Mouse (Mus musculus) lung, postnatal 4 days (tissue): Measurements from ENCODE around the gene Chmp5.

Source experiments
- DNase-seq, 2 experiments: peaks; one replicate each; pipeline ENCODE4 v3.0.0; 2021

Chmp5 gene

DNA sequence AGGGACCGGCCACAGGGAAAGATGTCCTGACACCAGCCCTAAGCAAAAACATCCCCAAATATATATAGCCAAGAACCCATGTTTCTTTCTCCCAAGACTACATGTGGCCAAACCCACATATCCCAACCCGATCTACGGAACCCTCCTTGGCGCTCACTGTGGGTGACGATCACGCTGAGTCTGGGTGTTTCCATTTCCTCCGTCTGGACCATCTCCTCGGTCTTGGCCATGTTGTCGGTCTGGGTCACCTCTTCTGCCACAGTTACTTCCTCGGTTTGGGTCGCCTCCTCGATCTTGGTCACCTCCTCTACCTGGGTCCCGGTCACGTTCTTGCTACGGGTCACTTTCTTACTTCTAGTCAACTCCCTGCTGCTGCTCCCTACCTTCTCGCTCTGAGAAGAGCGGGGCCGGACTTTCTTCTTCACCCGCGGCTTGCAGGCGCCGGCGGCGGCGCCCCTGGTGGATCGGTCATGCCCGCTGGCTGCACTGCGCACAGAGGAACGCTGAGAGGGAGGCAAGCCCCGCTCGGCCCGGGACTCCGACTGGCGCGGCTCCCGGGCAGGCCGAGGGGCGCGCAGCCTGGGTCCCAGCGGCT is 545 bp upstream of the Chmp5 start:
- no peak for DNase-seq

- peak in 1 of 2 experiments; percentile 22 for DNase-seq
Observed at GRCm38 (mm10) chr4:40953521-40953920, 5.3 kb downstream of the Chmp5 start.

GRCm38 (mm10) chr4:40955942-40956341 is 7.7 kb downstream of the Chmp5 start:
- DNase-seq: no peak

DNA sequence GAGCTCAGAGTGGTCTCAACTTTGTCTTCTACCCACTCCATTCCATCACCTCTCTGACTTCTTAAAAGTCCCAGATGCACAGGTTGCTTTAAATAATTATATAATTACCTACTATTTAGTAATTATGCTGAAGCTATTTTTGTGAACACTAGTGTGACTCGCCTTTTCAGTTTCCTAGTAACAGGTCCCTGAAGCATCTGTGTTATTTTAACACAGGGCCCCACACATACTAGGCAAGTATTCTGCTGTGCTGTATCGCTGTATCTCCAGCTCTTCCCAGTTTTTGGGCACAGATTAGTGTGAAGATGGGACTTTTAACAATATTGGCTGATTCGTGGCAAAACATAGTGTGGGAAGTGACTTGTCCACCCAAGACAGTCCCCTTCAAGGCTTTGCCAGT is 15.3 kb downstream of the Chmp5 start:
- DNase-seq: no peak

- no peak for DNase-seq
Observed at GRCm38 (mm10) chr4:40969161-40969560, 21.0 kb downstream of the Chmp5 start.

DNA sequence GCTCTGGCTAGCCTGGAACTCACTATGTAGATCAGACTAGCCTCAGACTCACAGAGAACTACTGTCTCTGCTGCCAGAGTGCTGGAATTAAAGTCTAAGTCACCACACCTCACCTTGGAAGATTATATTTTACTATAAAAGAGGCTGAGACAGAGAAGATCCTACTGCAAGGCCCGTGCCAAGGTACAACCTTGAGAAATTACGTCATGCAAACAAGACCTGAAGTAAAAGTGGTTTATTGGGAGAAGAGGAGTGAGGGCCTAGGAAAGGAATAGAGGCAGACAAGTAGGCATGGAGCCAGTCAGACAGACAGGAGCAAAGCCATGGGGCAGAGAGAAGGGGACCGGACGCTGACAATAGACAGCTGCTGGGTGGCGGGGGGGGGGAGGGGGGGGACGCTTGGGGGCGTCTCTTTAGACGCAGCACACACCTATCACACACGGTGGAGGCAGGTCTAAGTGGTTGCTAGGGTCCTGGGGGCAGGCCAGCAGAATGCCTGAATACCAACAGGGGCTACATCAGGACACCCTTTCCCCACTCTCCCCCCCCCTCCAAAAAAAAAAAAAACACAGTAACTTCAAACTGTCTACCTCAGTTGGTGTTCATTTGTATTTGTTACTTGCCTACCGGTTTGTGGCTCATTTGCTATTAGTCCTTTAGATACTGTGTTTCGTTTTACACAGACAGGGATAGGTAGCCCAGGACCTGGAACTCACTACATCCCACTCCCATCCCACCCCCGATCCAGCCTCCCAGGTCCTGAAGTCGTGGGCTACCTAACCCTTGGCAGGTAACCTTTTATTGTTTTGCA is 21.8 kb downstream of the Chmp5 start:
- DNase-seq: peak in 1 of 2 experiments; percentile 20

DNA sequence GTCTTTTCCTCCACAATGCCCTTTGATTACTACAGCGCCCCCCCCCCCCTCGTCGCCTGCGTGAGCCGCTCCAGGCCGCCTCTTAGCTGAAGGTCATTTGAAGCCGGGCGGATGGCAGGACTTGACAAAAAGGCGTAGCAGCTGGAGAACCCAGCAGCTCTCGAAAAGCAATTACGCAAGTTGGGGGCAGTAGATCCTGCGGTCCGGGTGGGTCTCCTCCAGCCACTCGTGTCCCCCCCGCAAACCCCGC is 22.3 kb downstream of the Chmp5 start:
- no peak for DNase-seq

GRCm38 (mm10) chr4:40970842-40971701 is 22.9 kb downstream of the Chmp5 start, which contains the start of gene Nfx1:
Gene Nfx1 (plus strand): TSS chr4:40970906.
- DNase-seq: peak; percentile 95 to 96

DNA sequence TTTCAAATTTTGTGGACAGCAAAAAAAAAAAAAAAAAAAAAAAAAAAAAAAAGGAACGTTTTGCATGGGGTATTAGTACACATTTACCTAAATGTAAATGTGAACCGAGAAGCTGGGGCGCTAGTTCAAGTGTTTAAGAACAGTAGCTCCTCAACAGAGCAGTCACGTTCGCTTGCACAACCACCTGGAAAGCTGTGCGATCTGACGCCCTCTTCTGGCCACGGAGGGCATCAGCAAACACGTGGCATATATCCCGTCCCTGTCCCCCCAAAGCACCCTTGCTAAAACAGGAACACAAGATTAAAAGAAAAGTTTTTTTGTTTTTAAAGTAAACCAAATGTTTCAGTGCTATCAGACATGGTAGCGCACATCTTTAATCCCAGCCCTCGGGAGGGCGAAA is 23.5 kb downstream of the Chmp5 start:
- DNase-seq: peak; percentile 43 to 66

DNA sequence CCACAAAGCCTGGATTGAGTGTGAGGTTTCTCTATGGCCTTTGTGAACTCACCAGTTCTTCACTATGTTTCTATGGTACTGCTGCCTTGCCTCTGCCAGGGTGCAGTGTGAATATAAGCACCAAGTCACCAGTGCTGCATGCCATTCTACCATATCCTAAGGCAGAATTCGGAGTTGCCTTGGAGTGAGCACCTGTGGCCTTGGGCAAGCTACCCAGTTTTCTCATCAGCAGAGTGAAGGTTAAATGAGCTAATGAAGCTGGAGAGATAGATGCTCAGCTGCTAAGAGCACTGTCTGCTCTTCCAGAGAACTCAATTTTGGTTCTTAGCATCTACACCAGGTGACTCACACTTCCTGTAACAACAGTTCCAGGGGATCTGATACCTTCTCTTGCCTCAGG is 25.8 kb downstream of the Chmp5 start:
- DNase-seq: no peak

DNA sequence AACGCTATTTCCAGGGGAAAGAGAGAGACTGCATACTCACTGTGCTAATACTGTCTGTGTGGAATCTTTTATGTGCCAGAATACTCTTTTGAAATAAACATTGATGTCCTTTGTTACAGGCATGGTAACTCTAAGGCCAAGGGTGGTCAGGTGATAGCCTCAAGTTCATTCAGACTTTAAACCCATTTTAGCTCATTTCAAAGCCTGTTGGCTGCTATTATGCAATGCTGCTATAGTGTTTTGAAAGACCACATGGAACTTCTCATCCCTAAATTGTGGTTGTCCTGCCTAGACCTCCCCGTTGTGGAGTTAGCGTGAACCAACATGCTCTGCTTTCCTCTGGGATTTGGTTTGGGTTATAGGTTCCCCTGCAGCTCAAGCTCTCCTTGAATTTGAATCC is 27.5 kb downstream of the Chmp5 start:
- no peak for DNase-seq

DNA sequence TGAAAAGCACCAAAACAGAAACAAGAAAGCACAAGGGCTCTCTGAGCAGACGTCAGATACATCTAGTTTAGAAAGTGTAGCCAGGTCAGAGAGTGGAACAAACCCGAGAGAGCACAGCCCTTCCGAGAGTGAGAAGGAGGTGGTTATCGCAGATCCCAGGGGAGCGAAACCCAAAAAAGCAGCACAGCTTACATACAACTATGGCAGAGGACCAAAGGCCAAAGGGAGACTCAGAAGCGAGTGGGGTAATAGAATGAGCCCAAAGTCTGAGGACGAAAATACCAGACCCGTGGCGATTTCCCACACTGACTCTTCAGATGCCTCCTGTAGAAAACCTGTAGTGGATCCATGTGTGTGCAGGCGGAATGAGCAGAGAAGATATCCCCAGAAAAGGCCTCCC is 28.4 kb downstream of the Chmp5 start:
- no peak for DNase-seq

DNA sequence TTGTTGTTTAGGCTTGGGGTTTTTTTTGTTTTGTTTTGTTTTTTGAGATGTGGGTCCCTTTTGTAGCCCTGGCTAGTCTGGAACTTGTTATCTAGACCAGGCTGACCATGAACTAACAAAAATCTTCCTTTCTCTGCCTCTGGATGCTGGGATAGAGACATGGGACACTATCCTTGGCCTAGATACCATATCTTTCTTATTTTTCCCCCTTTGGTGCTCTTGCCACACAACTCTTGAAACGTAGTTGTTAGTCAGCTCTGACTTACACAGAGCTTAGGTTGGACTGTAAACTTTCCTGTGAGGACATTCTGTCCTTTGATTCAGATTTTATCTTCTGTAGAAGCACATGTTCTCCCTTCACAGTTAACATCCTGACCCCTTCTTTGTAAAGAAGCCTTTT is 31.2 kb downstream of the Chmp5 start:
- no peak for DNase-seq

DNA sequence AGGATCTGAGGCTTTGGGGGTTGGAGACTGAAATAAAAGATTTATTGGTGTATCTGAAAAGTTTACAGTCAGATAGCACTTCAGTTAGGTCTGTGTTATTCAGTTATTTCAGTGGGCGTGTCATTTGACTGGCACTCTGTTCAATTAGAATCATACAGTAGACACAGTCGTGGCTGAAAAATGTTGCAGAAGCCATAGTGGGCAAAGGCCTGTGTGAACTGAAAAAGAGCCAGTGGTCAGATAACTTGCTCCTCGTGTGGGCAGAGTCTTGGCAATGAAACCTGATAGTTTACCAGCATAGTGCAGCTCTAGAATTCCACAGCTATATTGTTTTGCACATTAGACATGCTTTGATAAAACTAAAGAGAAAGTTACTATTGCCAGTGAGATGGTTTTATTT is 34.3 kb downstream of the Chmp5 start:
- no peak for DNase-seq

DNA sequence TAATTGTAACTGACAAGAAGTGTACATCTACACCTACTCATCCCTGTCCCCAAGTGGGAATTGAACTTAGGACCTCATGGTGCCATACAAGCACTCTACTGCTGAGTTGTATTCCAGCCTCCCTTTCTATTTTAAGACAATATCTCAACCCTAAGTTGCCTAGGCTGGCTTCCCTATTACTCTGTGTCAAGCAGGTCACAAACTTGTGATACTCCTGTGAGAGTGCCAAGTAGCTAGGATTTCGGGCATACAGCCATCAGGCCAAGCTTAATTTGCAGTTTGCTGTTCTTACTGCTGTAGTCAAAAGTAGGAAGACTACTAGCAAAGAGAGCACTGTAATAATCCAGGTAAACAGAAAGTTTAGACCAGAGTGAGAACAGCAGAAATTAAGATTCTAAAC is 35.5 kb downstream of the Chmp5 start:
- no peak for DNase-seq

DNA sequence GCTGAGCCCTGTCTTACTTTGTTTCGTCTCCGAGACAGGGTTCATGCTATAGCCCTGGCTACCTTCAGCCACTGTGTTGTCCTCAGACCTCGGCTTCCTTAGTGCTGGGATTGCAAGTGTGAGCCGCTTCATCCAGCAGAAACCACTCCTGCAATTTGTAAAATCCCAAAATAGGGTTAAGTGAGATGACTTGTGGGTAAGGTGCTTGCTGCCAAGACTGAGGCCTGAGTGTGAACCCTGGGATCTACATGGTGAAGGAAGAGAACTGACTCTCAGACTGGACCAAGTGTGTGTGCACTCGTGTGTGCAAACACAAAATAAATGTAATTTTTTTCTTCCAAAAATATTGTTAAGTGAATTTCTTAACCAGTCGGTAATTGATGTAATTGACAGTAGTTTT is 41.4 kb downstream of the Chmp5 start:
- DNase-seq: no peak

- no peak for DNase-seq
Observed at GRCm38 (mm10) chr4:40996302-40996701, 48.1 kb downstream of the Chmp5 start.

DNA sequence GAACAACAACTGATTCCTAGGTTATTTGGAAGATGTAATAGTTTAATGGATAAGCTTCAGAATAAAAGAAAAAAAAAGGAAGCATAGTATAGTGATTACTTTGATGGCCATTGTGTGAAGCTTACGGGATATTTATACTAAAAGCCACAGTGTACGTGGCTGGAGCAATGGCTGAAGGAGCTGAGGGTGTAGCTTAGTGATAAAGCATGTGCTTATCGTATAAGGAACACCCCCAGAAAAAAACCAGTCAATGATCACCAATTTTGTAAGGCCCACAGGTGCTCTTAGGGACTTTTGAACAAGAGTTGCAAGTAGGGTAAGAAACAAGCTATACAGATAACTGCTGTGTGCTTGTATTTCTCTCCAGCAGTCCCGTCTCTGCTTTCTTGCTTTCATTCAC is 49.7 kb downstream of the Chmp5 start:
- DNase-seq: no peak

GRCm38 (mm10) chr4:41000271-41000670 is 52.1 kb downstream of the Chmp5 start:
- no peak for DNase-seq

DNA sequence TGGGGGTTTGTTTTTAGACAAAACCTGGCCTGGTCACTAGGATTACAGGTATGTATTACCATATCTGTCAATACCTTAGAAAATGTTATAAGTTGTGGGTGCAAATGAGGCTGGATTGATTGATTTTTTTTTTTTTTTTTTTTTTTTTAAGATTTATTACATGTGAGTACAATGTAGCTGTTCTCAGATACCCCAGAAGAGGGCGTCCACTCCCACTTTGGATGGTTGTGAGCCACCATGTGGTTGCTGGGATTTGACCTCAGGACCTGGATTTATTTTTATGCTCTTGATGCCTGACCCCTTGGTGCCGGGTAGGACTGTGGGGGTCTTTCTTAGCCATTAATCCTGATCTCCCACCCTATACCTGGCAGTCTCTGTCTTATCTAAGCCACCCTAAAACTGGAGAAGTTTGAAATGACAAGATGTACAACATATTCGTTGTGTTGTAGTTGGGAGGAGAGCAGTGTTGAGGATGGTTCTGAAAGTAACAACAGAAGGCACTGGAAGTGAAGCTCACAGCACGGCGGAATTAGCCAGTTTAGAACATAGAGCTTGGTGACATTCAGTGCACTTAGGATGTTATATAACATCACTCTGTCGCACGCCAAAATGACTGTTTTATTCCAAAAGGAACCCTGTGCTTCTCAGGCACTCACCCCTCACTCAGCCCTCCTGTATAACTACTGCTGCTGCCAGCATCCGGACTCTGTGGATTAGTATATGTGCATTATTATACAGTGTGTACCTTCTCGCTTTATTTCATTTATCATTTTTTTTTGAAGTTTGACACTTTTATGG is 52.8 kb downstream of the Chmp5 start:
- no peak for DNase-seq

DNA sequence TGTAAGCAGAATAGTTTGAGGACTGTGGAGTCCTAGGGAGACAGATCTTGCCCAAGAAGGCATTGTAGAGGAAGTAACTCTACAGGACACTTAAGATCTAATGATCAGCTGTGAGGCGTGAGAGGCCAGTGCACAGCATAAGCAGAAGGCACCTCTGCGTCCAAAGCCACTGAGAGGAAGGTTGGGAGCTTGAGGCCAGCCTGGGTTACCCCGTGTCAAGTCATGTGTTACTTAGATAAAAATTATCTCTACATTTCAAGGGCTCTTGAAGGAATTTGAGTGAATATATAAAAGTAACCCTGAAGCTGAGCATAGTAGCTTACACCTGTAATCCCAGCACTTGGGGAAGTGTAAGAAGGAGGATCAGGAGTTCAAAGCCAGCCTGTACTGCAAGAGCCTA is 65.1 kb downstream of the Chmp5 start:
- DNase-seq: no peak
